Mouse (Mus musculus): Measurements from ENCODE around the gene 4921536K21Rik. TPM values are rescaled to one million over a fixed set of nuclear protein-coding genes. Genes with fewer than 3 reads are reported as not detected.

The 4921536K21Rik gene
- polyA plus RNA-seq, 1 experiment = 0.77 TPM

DNA sequence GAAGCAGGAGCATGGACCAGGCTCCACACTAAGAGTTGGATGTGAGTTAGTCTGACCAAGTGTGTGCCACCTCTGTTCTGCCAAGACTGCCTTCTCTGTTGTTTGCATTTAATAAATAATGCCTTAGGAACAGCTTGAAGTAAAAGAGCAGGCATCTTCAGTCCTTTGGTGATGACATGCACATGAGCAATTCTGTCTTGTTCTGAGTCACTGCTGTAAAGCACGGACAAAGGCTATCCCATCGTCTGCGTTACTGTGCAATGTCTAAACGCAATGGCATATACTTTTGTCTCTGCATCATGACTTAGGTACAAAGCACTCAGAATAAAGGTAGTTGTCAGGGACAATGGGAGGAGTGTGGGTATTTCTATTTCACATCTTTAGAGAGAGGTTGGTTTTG lies 35.1 kb downstream of the 4921536K21Rik start:
- WGBS = 93% methylated on average over 4 of the region's 4 CpGs
- no peak for TF ChIP-seq CTCF (IDR thresholded peaks at IDR 0.05; ENCODE audit: control insufficient read depth, insufficient read depth, low read length)
- Histone ChIP-seq H3K4me3 (replicated peaks; ENCODE audit: control insufficient read depth, low read depth, low read length) (no peak overlapping the region), H3K27ac (ENCODE audit: control insufficient read depth, insufficient read depth, low read depth, low read length, poor library complexity) (no peak overlapping the region), H3K4me1 (ENCODE audit: control insufficient read depth, insufficient read depth, low read length) (no peaks in the 10 kb centered on the region)

DNA sequence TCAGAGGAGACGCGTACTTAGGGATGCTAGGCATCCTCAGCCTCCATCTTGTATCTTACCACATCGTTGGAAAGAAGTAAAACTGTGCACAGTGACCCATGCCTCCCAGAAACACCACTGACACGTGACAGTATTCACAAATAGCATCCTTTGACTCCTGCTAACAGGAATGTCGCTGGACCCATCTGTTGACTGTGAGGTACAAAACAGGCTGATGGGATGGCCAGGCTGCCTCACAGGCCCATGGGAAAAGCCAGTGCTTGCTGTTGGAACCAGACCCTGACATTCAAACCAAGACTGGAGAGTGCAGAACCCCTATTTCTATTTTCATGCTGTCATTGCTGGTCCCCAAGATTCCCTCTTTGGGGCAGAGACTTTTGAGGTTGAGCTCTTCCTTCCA lies 37.0 kb downstream of the 4921536K21Rik start:
- Histone ChIP-seq H3K4me1 (ENCODE audit: control insufficient read depth, insufficient read depth, low read length) (no peaks in the 10 kb centered on the region), H3K27ac (ENCODE audit: control insufficient read depth, insufficient read depth, low read depth, low read length, poor library complexity) (no peak overlapping the region), H3K4me3 (replicated peaks; ENCODE audit: control insufficient read depth, low read depth, low read length) (no peak overlapping the region)
- TF ChIP-seq CTCF (IDR thresholded peaks at IDR 0.05; ENCODE audit: control insufficient read depth, insufficient read depth, low read length) = no peak
- no peak for TF ChIP-seq POLR2A (IDR thresholded peaks at IDR 0.05; ENCODE audit: borderline replicate concordance, control insufficient read depth, low read depth, low read length)
- WGBS = 73% methylated on average over 5 of the region's 5 CpGs

- TF ChIP-seq POLR2A (IDR thresholded peaks at IDR 0.05; ENCODE audit: borderline replicate concordance, control insufficient read depth, low read depth, low read length) (no peak), CTCF (IDR thresholded peaks at IDR 0.05; ENCODE audit: control insufficient read depth, insufficient read depth, low read length) (no peak)
- H3K4me3 ChIP-seq (replicated peaks; ENCODE audit: control insufficient read depth, low read depth, low read length) = no peak overlapping the region
- WGBS = 83% methylated on average over 5 of the region's 5 CpGs
- no peak overlapping the region for H3K27ac ChIP-seq (ENCODE audit: control insufficient read depth, insufficient read depth, low read depth, low read length, poor library complexity)
- no peaks in the 10 kb centered on the region for H3K4me1 ChIP-seq (ENCODE audit: control insufficient read depth, insufficient read depth, low read length)
Measured at GRCm38 (mm10) chr11:3855846-3856245, 39.1 kb downstream of the 4921536K21Rik start.

DNA sequence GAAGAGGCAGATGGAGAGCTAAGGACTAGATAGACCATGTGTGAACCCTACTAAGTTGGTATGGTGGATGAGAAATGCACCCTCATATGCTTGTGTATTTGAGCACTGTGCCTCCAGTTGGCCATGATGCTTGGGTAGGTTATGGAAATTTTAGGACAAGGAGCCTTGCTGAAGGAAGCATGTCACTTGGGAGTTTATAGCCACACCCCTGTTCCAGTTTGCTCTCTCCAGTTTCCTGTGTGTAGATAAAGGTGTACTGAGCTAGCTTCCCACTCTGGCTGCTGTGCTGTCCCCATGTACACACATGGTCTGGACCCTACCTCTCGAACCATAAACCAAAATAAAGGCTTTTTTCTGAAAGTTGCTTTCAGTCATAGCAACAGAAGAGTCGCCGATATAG lies 40.7 kb downstream of the 4921536K21Rik start:
- Histone ChIP-seq H3K4me1 (ENCODE audit: control insufficient read depth, insufficient read depth, low read length) (no peaks in the 10 kb centered on the region), H3K27ac (ENCODE audit: control insufficient read depth, insufficient read depth, low read depth, low read length, poor library complexity) (no peak overlapping the region), H3K4me3 (replicated peaks; ENCODE audit: control insufficient read depth, low read depth, low read length) (no peak overlapping the region)
- 85% methylated on average over 3 of the region's 3 CpGs for WGBS
- TF ChIP-seq POLR2A (IDR thresholded peaks at IDR 0.05; ENCODE audit: borderline replicate concordance, control insufficient read depth, low read depth, low read length) (no peak), CTCF (IDR thresholded peaks at IDR 0.05; ENCODE audit: control insufficient read depth, insufficient read depth, low read length) (no peak)

DNA sequence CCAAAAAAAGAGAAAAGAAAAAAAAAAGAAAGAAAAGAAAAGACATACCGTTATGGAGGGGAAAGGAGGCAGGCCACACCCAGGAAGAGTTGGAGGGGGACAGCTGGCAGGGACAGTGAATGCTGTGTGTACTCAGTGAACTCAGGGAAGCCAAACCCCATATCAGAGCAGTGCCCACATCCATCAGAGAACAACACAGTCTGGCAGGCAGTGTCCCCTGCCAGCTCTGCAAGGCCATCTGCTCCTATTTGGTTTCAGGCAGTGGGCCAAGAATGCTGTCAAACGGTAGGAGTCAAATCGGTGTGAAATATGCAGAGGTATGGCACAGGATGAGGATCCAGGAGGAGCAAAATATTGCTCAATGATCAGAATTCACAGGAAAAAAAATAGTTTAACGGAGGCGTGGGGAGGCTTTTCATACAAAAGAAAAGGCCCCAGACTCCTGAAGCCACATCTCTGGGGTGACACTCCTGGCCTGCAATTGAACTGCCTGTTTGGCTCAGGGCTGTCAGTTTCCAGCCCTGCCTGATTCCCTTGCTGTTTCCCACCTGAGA lies 41.3 kb downstream of the 4921536K21Rik start:
- Histone ChIP-seq H3K4me1 (ENCODE audit: control insufficient read depth, insufficient read depth, low read length) (no peaks in the 10 kb centered on the region), H3K27ac (ENCODE audit: control insufficient read depth, insufficient read depth, low read depth, low read length, poor library complexity) (no peak overlapping the region), H3K4me3 (replicated peaks; ENCODE audit: control insufficient read depth, low read depth, low read length) (no peak overlapping the region)
- WGBS = 22% methylated on average over 5 of the region's 5 CpGs
- TF ChIP-seq POLR2A (IDR thresholded peaks at IDR 0.05; ENCODE audit: borderline replicate concordance, control insufficient read depth, low read depth, low read length) = no peak
- no peak for TF ChIP-seq CTCF (IDR thresholded peaks at IDR 0.05; ENCODE audit: control insufficient read depth, insufficient read depth, low read length)

DNA sequence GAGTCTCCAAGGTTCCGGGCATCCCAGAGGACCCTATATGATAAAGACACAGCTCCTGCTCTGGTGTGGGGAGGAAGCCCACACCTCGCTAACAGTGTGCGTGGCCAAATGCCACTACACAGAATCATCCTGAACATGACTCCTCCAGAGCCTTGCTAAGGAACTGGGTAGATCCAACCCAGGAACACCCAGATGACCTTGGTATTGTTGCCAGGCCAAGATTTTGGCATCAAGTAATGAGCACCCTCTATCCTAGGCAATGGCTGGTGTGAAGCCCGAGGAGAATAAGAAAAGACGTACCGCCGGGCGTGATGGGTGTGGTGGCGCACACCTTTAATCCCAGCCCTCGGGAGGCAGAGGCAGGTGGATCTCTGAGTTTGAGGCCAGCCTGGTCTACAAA lies 41.9 kb downstream of the 4921536K21Rik start:
- no peak overlapping the region for H3K4me3 ChIP-seq (replicated peaks; ENCODE audit: control insufficient read depth, low read depth, low read length)
- WGBS = 85% methylated on average over 10 of the region's 10 CpGs
- no peak overlapping the region for H3K27ac ChIP-seq (ENCODE audit: control insufficient read depth, insufficient read depth, low read depth, low read length, poor library complexity)
- no peaks in the 10 kb centered on the region for H3K4me1 ChIP-seq (ENCODE audit: control insufficient read depth, insufficient read depth, low read length)
- TF ChIP-seq CTCF (IDR thresholded peaks at IDR 0.05; ENCODE audit: control insufficient read depth, insufficient read depth, low read length) = no peak
- no peak for TF ChIP-seq POLR2A (IDR thresholded peaks at IDR 0.05; ENCODE audit: borderline replicate concordance, control insufficient read depth, low read depth, low read length)

- H3K4me3 ChIP-seq (replicated peaks; ENCODE audit: control insufficient read depth, low read depth, low read length) = no peak overlapping the region
- no peak overlapping the region for H3K27ac ChIP-seq (ENCODE audit: control insufficient read depth, insufficient read depth, low read depth, low read length, poor library complexity)
- H3K4me1 ChIP-seq (ENCODE audit: control insufficient read depth, insufficient read depth, low read length) = no peaks in the 10 kb centered on the region
- WGBS = 72% methylated on average over 4 of the region's 4 CpGs
- TF ChIP-seq POLR2A (IDR thresholded peaks at IDR 0.05; ENCODE audit: borderline replicate concordance, control insufficient read depth, low read depth, low read length) (no peak), CTCF (IDR thresholded peaks at IDR 0.05; ENCODE audit: control insufficient read depth, insufficient read depth, low read length) (no peak)
Measured at GRCm38 (mm10) chr11:3851872-3852271, 43.0 kb downstream of the 4921536K21Rik start.

DNA sequence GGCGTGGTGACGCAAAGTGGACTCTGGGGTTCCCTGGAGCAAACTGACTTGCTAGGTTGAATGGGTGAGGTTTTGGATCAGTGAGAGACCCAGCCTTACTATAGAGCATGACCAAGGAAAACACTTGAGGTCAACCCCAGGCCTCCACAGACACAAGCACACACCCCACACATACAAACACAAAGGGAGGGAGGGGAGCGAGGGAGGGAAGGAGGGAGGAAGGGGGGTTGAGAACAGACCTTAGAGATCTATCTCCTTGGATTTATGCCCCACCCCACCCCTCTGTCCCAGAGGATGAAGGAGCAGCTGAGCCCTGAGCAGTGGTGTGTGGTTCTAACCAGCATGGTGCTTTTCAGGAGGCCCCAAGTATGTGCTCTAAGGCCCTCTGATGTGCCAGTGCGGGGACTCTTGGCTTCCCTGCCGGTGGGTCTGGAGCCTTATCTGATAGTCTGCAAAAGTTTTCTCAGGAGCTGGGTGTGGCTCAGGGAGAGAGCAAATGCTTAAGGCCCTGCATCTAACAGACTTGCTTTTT lies 44.1 kb downstream of the 4921536K21Rik start:
- WGBS = 71% methylated on average over 5 of the region's 5 CpGs
- Histone ChIP-seq H3K27ac (ENCODE audit: control insufficient read depth, insufficient read depth, low read depth, low read length, poor library complexity) (no peak overlapping the region), H3K4me3 (replicated peaks; ENCODE audit: control insufficient read depth, low read depth, low read length) (no peak overlapping the region), H3K4me1 (ENCODE audit: control insufficient read depth, insufficient read depth, low read length) (no peaks in the 10 kb centered on the region)
- TF ChIP-seq CTCF (IDR thresholded peaks at IDR 0.05; ENCODE audit: control insufficient read depth, insufficient read depth, low read length) (no peak), POLR2A (IDR thresholded peaks at IDR 0.05; ENCODE audit: borderline replicate concordance, control insufficient read depth, low read depth, low read length) (no peak)

- H3K27ac ChIP-seq (ENCODE audit: control insufficient read depth, insufficient read depth, low read depth, low read length, poor library complexity) = no peak overlapping the region
- WGBS = 84% methylated on average over 2 of the region's 2 CpGs
- no peak overlapping the region for H3K4me3 ChIP-seq (replicated peaks; ENCODE audit: control insufficient read depth, low read depth, low read length)
- no peak for TF ChIP-seq POLR2A (IDR thresholded peaks at IDR 0.05; ENCODE audit: borderline replicate concordance, control insufficient read depth, low read depth, low read length)
- TF ChIP-seq CTCF (IDR thresholded peaks at IDR 0.05; ENCODE audit: control insufficient read depth, insufficient read depth, low read length) = no peak
- no peaks in the 10 kb centered on the region; the same call in 1 of the 2 replicates for H3K4me1 ChIP-seq (ENCODE audit: control insufficient read depth, insufficient read depth, low read length)
Measured at GRCm38 (mm10) chr11:3850315-3850614, 44.6 kb downstream of the 4921536K21Rik start.
